Mouse (Mus musculus): ENCODE data around the gene Alox5. TPM values are rescaled to one million over a fixed set of nuclear protein-coding genes. Genes with fewer than 3 reads are reported as not detected.

Alox5 gene
- total RNA-seq, 4 experiments from 2014 or later, result 1.2 to 3.3 (median 1.8) TPM

- no peak for DNase-seq (ENCODE audit: low spot score in 2 of 2)
Observed at GRCm38 (mm10) chr6:116385194-116386044, 75.6 kb downstream of the Alox5 start.

- DNase-seq (ENCODE audit: low spot score in 2 of 2), result no peak
Observed at GRCm38 (mm10) chr6:116383582-116383981, 77.4 kb downstream of the Alox5 start.

GRCm38 (mm10) chr6:116381605-116382004 lies 79.4 kb downstream of the Alox5 start:
- no peak for DNase-seq (ENCODE audit: low spot score in 2 of 2)

- no peak for DNase-seq (ENCODE audit: low spot score in 2 of 2)
Observed at GRCm38 (mm10) chr6:116380157-116380556, 80.8 kb downstream of the Alox5 start.

- no peak for DNase-seq (ENCODE audit: low spot score in 2 of 2)
Observed at GRCm38 (mm10) chr6:116378892-116379291, 82.1 kb downstream of the Alox5 start.

- no peak for DNase-seq (ENCODE audit: low spot score in 2 of 2)
Observed at GRCm38 (mm10) chr6:116374618-116375017, 86.4 kb downstream of the Alox5 start.

GRCm38 (mm10) chr6:116374136-116374535 lies 86.8 kb downstream of the Alox5 start:
- DNase-seq (ENCODE audit: low spot score in 2 of 2), result no peak

GRCm38 (mm10) chr6:116371500-116371899 lies 89.5 kb downstream of the Alox5 start:
- no peak for DNase-seq (ENCODE audit: low spot score in 2 of 2)

- no peak for DNase-seq (ENCODE audit: low spot score in 2 of 2)
Observed at GRCm38 (mm10) chr6:116370216-116370976, 90.6 kb downstream of the Alox5 start.

- no peak for DNase-seq (ENCODE audit: low spot score in 2 of 2)
Observed at GRCm38 (mm10) chr6:116369811-116370210, 91.2 kb downstream of the Alox5 start.

GRCm38 (mm10) chr6:116367971-116368370 lies 93.0 kb downstream of the Alox5 start:
- DNase-seq (ENCODE audit: low spot score in 2 of 2), result no peak

- DNase-seq (ENCODE audit: low spot score in 2 of 2), result no peak
Observed at GRCm38 (mm10) chr6:116361993-116362392, 99.0 kb downstream of the Alox5 start.

GRCm38 (mm10) chr6:116361463-116361862 lies 99.5 kb downstream of the Alox5 start:
- DNase-seq (ENCODE audit: low spot score in 2 of 2), result no peak

Other genes starting within 250 kb of the Alox5 start
- gene Zfand4, start 197.0 kb downstream of the Alox5 start, total RNA-seq (2022), result 10 to 100 TPM; 10.2 to 13.8 (median 11.9) TPM
- gene March8, start 123.2 kb downstream of the Alox5 start, total RNA-seq (2022), result 10 to 100 TPM; 45.8 to 58.4 (median 53.3) TPM
- gene Olfr211, start 27.9 kb upstream of the Alox5 start, total RNA-seq (2022), result not detected
- gene Olfr212, start 45.3 kb upstream of the Alox5 start, total RNA-seq (2022), result under 1 TPM in 2 of 4 experiments, not detected in 2; 0.11 to 0.13 TPM
- gene Olfr213, start 77.3 kb upstream of the Alox5 start, total RNA-seq (2022), result not detected
- 1 to 10 TPM; 2.2 to 3.6 (median 2.9) TPM for gene Gm5580, start 90.0 kb upstream of the Alox5 start, total RNA-seq (2022)
- gene Olfr214, start 93.1 kb upstream of the Alox5 start, total RNA-seq (2022), result not detected
- not detected for gene Olfr215, start 123.0 kb upstream of the Alox5 start, total RNA-seq (2022)
- gene Zfp422, start 167.8 kb upstream of the Alox5 start, total RNA-seq (2022), result 10 to 100 TPM; 19.5 to 32.6 (median 23.2) TPM
- 1 to 10 TPM; 1.7 to 3.3 (median 2.4) TPM for gene Depp1, start 189.4 kb upstream of the Alox5 start, total RNA-seq (2022)
- 1 to 10 TPM; 6.2 to 8.6 (median 7.4) TPM for gene Rassf4, start 212.8 kb upstream of the Alox5 start, total RNA-seq (2022)